Comparison of ENCODE assay signal across 8 mouse cellular contexts in genomic region chr4:129190538-129190937, GRCm38 (mm10). TPM values are rescaled to one million over a fixed set of nuclear protein-coding genes. Genes with fewer than 3 reads are reported as not detected.
DNase-seq lines count a peak whose midpoint lies in the region; ATAC-seq and TF ChIP-seq lines count a peak whose summit lies in the region.

No protein-coding gene starts in this region.

- peaks cover 84% of the 10 kb centered on the region for H3K79me2 ChIP-seq in macrophage (ENCODE audit: inconsistent target)

- H3K4me3 ChIP-seq in ES-E14 (ENCODE audit: insufficient read depth in 1 of 2, low read depth in 1 of 2, low read length in 2 of 2, poor library complexity in 1 of 2, severe bottlenecking in 1 of 2) (peak overlapping the region; percentile 86 to 97), macrophage (ENCODE audit: inconsistent target) (peak overlapping the region; percentile 97)
- peak overlapping the region; percentile 92 for H3K4me3 ChIP-seq in embryonic facial prominence, embryonic 15.5 days (replicated peaks)
- H3K4me3 ChIP-seq in intestine, embryonic 14.5 days (ENCODE audit: low read depth, low read length), result peak overlapping the region; percentile 55

- H3K27me3 ChIP-seq in embryonic facial prominence, embryonic 15.5 days, result no peaks in the 10 kb centered on the region
- H3K27me3 ChIP-seq in intestine, embryonic 14.5 days (replicated peaks; ENCODE audit: control insufficient read depth, insufficient read depth, low read length), result no peaks in the 10 kb centered on the region

- peak overlapping the region; percentile 1; the same call in 1 of the 2 replicates for H3K27ac ChIP-seq in ES-E14 (ENCODE audit: insufficient read depth, low read depth, low read length, poor library complexity, severe bottlenecking)
- peak overlapping the region; percentile 89 for H3K27ac ChIP-seq in embryonic facial prominence, embryonic 15.5 days (replicated peaks)
- peak overlapping the region; percentile 73; the same call in 1 of the 2 replicates for H3K27ac ChIP-seq in intestine, embryonic 14.5 days (ENCODE audit: low read depth)
- peak overlapping the region; percentile 85 for H3K27ac ChIP-seq in macrophage

- peak overlapping the region; percentile 97 for H3K9ac ChIP-seq in ES-E14 (ENCODE audit: insufficient read depth, low read depth, low read length, poor library complexity, severe bottlenecking)
- H3K9ac ChIP-seq in embryonic facial prominence, embryonic 15.5 days, result peak overlapping the region; percentile 63
- peak overlapping the region; percentile 48 for H3K9ac ChIP-seq in intestine, embryonic 14.5 days (ENCODE audit: low read length)

- ATAC-seq in embryonic facial prominence, embryonic 15.5 days (ENCODE audit: insufficient number of reproducible peaks, low FRiP score, low TSS enrichment, low read depth), result no peak
- no peak for ATAC-seq in intestine, embryonic 14.5 days (replicated peaks; ENCODE audit: low FRiP score, low TSS enrichment, low read depth)

- H3K4me2 ChIP-seq in embryonic facial prominence, embryonic 15.5 days (replicated peaks), result peak overlapping the region; percentile 71
- H3K4me2 ChIP-seq in intestine, embryonic 14.5 days (ENCODE audit: low read length), result peak overlapping the region; percentile 71

- no peaks in the 10 kb centered on the region for H3K9me3 ChIP-seq in ES-E14 (ENCODE audit: control insufficient read depth, insufficient read depth, low read depth, low read length)
- no peaks in the 10 kb centered on the region for H3K9me3 ChIP-seq in embryonic facial prominence, embryonic 15.5 days (replicated peaks)
- H3K9me3 ChIP-seq in intestine, embryonic 14.5 days (ENCODE audit: control insufficient read depth, low read length), result no peaks in the 10 kb centered on the region

- peaks cover 7 to 12% of the 10 kb centered on the region in 2 experiments; a peak in 3 of 4 replicates for H3K4me1 ChIP-seq in ES-E14 (ENCODE audit: control insufficient read depth in 2 of 2, insufficient read depth in 2 of 2, low read length in 2 of 2, poor library complexity in 1 of 2)
- H3K4me1 ChIP-seq in embryonic facial prominence, embryonic 15.5 days, result peaks cover 20% of the 10 kb centered on the region
- H3K4me1 ChIP-seq in intestine, embryonic 14.5 days (replicated peaks; ENCODE audit: control insufficient read depth, insufficient read depth, low read length), result peaks cover 25% of the 10 kb centered on the region

- in situ Hi-C loops in ES-E14 (cut with MboI; ENCODE audit: low sequenced_read_pairs in 2 of 2, unreplicated experiment in 2 of 2), result no loop called here

- WGBS in embryonic facial prominence, embryonic 15.5 days, result 2% methylated on average over 12 of the region's 12 CpGs
- 4% methylated on average over 12 of the region's 12 CpGs for WGBS in intestine, embryonic 14.5 days
- WGBS in macrophage (ENCODE audit: missing documents), result 4% methylated on average over 12 of the region's 12 CpGs

- peak; percentile 10 for DNase-seq in embryo, embryonic 10 days (ENCODE audit: low spot score)
- no peak for DNase-seq in embryo, embryonic 9.5 days (ENCODE audit: extremely low spot score)
- DNase-seq in ES-E14 (ENCODE audit: low read depth, low spot score), result no peak
- DNase-seq in intestine, embryonic 14.5 days (ENCODE audit: low spot score), result peak; percentile 56
- DNase-seq in T-cell, adult 2 months (ENCODE audit: low spot score), result no peak
- DNase-seq in right cerebral cortex, adult 2 months (ENCODE audit: low spot score in 2 of 2), result no peak

- H3K36me3 ChIP-seq in ES-E14 (ENCODE audit: control insufficient read depth, insufficient read depth, low read length, poor library complexity, severe bottlenecking), result peaks cover 13% of the 10 kb centered on the region; the same call in 1 of the 2 replicates
- peaks cover 17% of the 10 kb centered on the region; the same call in 1 of the 2 replicates for H3K36me3 ChIP-seq in embryonic facial prominence, embryonic 15.5 days
- H3K36me3 ChIP-seq in intestine, embryonic 14.5 days (ENCODE audit: control insufficient read depth, insufficient read depth, low read length), result peaks cover 16% of the 10 kb centered on the region; the same call in 1 of the 2 replicates
- H3K36me3 ChIP-seq in macrophage (ENCODE audit: inconsistent target), result no peaks in the 10 kb centered on the region

TF ChIP-seq in ES-E14, 5 proteins besides CTCF, POLR2A, EP300 and RAD21:
- TF ChIP-seq CHD2 (IDR thresholded peaks at IDR 0.05; ENCODE audit: low read depth, low read length) (no peak), MAFK (IDR thresholded peaks at IDR 0.05; ENCODE audit: insufficient read depth, low read depth, low read length) (no peak), ZC3H11A (IDR thresholded peaks at IDR 0.05; ENCODE audit: borderline replicate concordance, low read depth, low read length) (no peak), HCFC1 (IDR thresholded peaks at IDR 0.05; ENCODE audit: borderline replicate concordance, insufficient read depth, low read length) (no peak), ZNF384 (IDR thresholded peaks at IDR 0.05; ENCODE audit: low read depth, low read length) (no peak)

RNA-seq across cellular contexts. Expression of gene Yars, which starts 1.0 kb away (rescaled TPM):
- 125 and 136 TPM in 2 replicates for total RNA-seq in ES-E14 (2012; rRNA removed)
- polyA plus RNA-seq in embryonic facial prominence, embryonic 15.5 days (2015; fragmentation: Nextera tagmentation; extraction: Ambion mirVana), result 75.5 and 83.2 TPM in 2 replicates
- polyA plus RNA-seq in intestine, embryonic 14.5 days (2014; fragmentation: Nextera tagmentation; extraction: Ambion mirVana), result 92.9 and 97.2 TPM in 2 replicates
- total RNA-seq in macrophage (2018; cell fraction: chromatin; rRNA removed), result 100 to 1,000 TPM in 2 of 26 experiments, 10 to 100 TPM in 24; 16.2 to 100 (median 68.2) TPM
- 10 to 100 TPM; 10.9 to 33.1 (median 21.0) TPM for total RNA-seq in macrophage (2018; cell fraction: cytosol; rRNA removed)
- 10 to 100 TPM; 11.8 to 67.1 (median 39.2) TPM for total RNA-seq in macrophage (2018; cell fraction: nucleus; rRNA removed)
- 13.2 to 26.2 TPM (median 14.8 TPM) in 3 replicates for polyA plus RNA-seq in macrophage (2018)

RNA-seq across cellular contexts. Expression of gene S100pbp, which starts 1.0 kb away (rescaled TPM):
- total RNA-seq in ES-E14 (2012; rRNA removed), result 25.5 and 25.7 TPM in 2 replicates
- 17.8 and 18.5 TPM in 2 replicates for polyA plus RNA-seq in embryonic facial prominence, embryonic 15.5 days (2015; fragmentation: Nextera tagmentation; extraction: Ambion mirVana)
- 14.6 and 19.5 TPM in 2 replicates for polyA plus RNA-seq in intestine, embryonic 14.5 days (2014; fragmentation: Nextera tagmentation; extraction: Ambion mirVana)
- total RNA-seq in macrophage (2018; cell fraction: chromatin; rRNA removed), result 100 to 1,000 TPM in 2 of 26 experiments, 10 to 100 TPM in 24; 33.5 to 125 (median 67.8) TPM
- total RNA-seq in macrophage (2018; cell fraction: cytosol; rRNA removed), result 10 to 100 TPM in 20 of 26 experiments, 1 to 10 TPM in 6; 6.6 to 15.8 (median 12.7) TPM
- 10 to 100 TPM; 19.7 to 88.2 (median 42.9) TPM for total RNA-seq in macrophage (2018; cell fraction: nucleus; rRNA removed)
- polyA plus RNA-seq in macrophage (2018), result 12.7 to 13.9 TPM (median 12.9 TPM) in 3 replicates

RNA-seq across cellular contexts. Expression of gene Fndc5, which starts 53.7 kb away (rescaled TPM):
- total RNA-seq in ES-E14 (2012; rRNA removed), result 1.2 and 1.5 TPM in 2 replicates
- 19.7 and 26.3 TPM in 2 replicates for polyA plus RNA-seq in embryonic facial prominence, embryonic 15.5 days (2015; fragmentation: Nextera tagmentation; extraction: Ambion mirVana)
- polyA plus RNA-seq in intestine, embryonic 14.5 days (2014; fragmentation: Nextera tagmentation; extraction: Ambion mirVana), result 1.7 and 2.4 TPM in 2 replicates
- total RNA-seq in macrophage (2018; cell fraction: chromatin; rRNA removed), result under 1 TPM in 1 of 26 experiments, not detected in 25; 0.22 TPM
- not detected for total RNA-seq in macrophage (2018; cell fraction: cytosol; rRNA removed)
- total RNA-seq in macrophage (2018; cell fraction: nucleus; rRNA removed), result 1 to 10 TPM in 1 of 26 experiments, under 1 TPM in 1, not detected in 24; 0.18 to 1.4 TPM
- not detected in 3 replicates for polyA plus RNA-seq in macrophage (2018)

Comparison
In these comparisons a context has a peak if more than half of its experiments do, and no peak if none do; other contexts are left out.
1. DNase-seq: peak in embryo, embryonic 10 days (single experiment) and intestine, embryonic 14.5 days (single experiment); none in embryo, embryonic 9.5 days (single experiment), ES-E14 (single experiment), T-cell, adult 2 months (single experiment) and right cerebral cortex, adult 2 months (0 of 2).
2. H3K27ac ChIP-seq: peak in every context shown above with its lines; median percentile 89 in embryonic facial prominence, embryonic 15.5 days; 85 in macrophage; 73 in intestine, embryonic 14.5 days; 1 in ES-E14.
3. Peak in every context shown above with its lines, with median percentiles within 50 percentile points of each other: H3K4me3 ChIP-seq and H3K9ac ChIP-seq.